Mouse (Mus musculus): ENCODE data around the gene Ceacam13. TPM values are rescaled to one million over a fixed set of nuclear protein-coding genes. Genes with fewer than 3 reads are reported as not detected.
"Not testable (repeated sequence)": the region's sequence is repeated elsewhere in the genome, so short reads cannot be mapped to it uniquely, and the experiment has no call there.

Ceacam13 gene
- not detected in 2 replicates for total RNA-seq (2015; ENCODE audit: low replicate concordance)
- not detected in 2 replicates for total RNA-seq (2017; ENCODE audit: low replicate concordance)

GRCm38 (mm10) chr7:18009589-18009988 lies at the start of gene Ceacam13:
Ceacam13 (plus strand) TSS chr7:18009889.
- ATAC-seq (replicated peaks; ENCODE audit: low FRiP score, poor library complexity, severe bottlenecking) = no peak

GRCm38 (mm10) chr7:17971824-17972223 lies 37.9 kb upstream of the Ceacam13 start, which contains the start of gene Ceacam11:
Ceacam11 (plus strand) TSS chr7:17972124.
- ATAC-seq (replicated peaks; ENCODE audit: low FRiP score, poor library complexity, severe bottlenecking) = no peak

GRCm38 (mm10) chr7:18001131-18001530 lies 8.6 kb upstream of the Ceacam13 start:
- not testable (repeated sequence) for ATAC-seq (replicated peaks; ENCODE audit: low FRiP score, poor library complexity, severe bottlenecking)

GRCm38 (mm10) chr7:18065629-18066028 lies 55.9 kb downstream of the Ceacam13 start, which contains the start of gene Ceacam12:
Ceacam12 (plus strand) TSS chr7:18065929.
- ATAC-seq (replicated peaks; ENCODE audit: low FRiP score, poor library complexity, severe bottlenecking) = no peak

Other genes with a start within 250 kb of the Ceacam13 start
- gene Ceacam14, start 197.3 kb upstream of the Ceacam13 start, total RNA-seq (2015; ENCODE audit: low replicate concordance) = not detected in 2 replicates
- not detected in 2 replicates for gene Ceacam14, start 197.3 kb upstream of the Ceacam13 start, total RNA-seq (2017; ENCODE audit: low replicate concordance)
- not detected in 2 replicates for gene Gm5155, start 138.1 kb upstream of the Ceacam13 start, total RNA-seq (2015; ENCODE audit: low replicate concordance)
- gene Gm5155, start 138.1 kb upstream of the Ceacam13 start, total RNA-seq (2017; ENCODE audit: low replicate concordance) = not detected in 2 replicates
- gene Ceacam11, start 37.8 kb upstream of the Ceacam13 start, total RNA-seq (2015; ENCODE audit: low replicate concordance) = not detected in 2 replicates
- gene Ceacam11, start 37.8 kb upstream of the Ceacam13 start, total RNA-seq (2017; ENCODE audit: low replicate concordance) = not detected in 2 replicates
- not detected in 2 replicates for gene Ceacam12, start 56.0 kb downstream of the Ceacam13 start, total RNA-seq (2015; ENCODE audit: low replicate concordance)
- gene Ceacam12, start 56.0 kb downstream of the Ceacam13 start, total RNA-seq (2017; ENCODE audit: low replicate concordance) = not detected in 2 replicates
- gene Igfl3, start 166.6 kb downstream of the Ceacam13 start, total RNA-seq (2015; ENCODE audit: low replicate concordance) = not detected in 2 replicates
- gene Igfl3, start 166.6 kb downstream of the Ceacam13 start, total RNA-seq (2017; ENCODE audit: low replicate concordance) = not detected in 2 replicates
- gene Mill1, start 235.5 kb downstream of the Ceacam13 start, total RNA-seq (2015; ENCODE audit: low replicate concordance) = not detected in 2 replicates
- not detected in 2 replicates for gene Mill1, start 235.5 kb downstream of the Ceacam13 start, total RNA-seq (2017; ENCODE audit: low replicate concordance)